Mouse (Mus musculus) layer of hippocampus, adult 11-12 months (tissue): Measurements from ENCODE around the gene Dusp3.

Experiments
- DNase-seq: peaks from one replicate; pipeline ENCODE4 v3.0.0; 2022; ENCODE audit warnings: low spot score

Dusp3 gene

DNA sequence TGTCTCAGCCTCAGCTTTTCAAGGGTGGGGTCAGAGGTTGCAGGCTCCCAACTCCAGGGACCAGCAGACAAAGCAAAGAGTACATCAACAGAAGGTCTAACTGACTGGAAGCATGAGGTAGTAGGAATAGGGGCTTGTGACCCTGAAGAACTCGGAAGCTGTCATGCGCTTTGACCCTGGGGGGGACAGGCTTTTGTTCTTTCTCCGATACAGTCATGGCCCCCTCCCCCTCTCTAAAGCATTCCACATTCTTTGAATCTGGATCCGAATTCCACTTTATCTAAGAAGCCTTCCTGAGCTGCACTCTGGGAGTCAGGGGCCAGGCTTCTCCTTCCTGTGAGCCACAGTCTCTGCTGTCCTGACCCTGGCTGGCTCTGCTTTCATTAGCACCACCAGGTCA lies 54.8 kb downstream of the Dusp3 start:
- no peak for DNase-seq

DNA sequence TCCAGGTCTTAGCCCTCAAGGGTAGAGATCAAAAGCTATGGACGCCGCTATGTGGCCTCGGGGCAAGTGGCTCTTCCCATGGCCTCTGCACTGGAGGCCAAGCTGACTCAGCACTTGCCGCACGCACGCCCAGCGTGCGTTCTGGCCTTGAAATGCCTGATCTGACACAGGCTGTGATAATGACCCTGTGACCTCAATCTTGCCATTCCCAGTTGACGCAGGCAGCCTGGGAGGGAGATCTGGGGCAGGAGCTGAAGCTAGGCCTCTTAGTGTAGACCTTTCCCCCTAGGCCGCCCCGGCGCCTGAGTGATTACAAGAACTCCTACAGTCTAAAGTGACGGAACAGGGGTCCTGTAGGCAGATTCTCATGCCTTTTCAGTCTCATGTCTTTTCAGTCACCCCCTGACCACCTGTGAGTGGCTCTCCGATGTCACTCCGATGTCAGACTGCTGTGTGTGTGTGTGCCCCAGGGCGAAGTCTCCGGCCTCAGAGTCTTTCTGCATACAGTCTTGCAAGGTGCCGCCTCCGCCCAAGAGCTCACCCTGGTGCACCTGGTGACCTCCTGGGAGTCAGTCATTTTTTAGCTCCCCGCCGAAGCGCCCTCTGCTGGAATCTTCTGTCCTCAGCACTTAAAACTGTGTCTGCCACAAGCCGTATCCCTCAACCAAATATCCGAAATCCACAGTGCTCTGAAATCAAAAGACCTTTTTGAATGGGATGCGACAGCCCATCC lies 58.6 kb downstream of the Dusp3 start:
- DNase-seq = no peak

- DNase-seq = no peak
Observed at GRCm38 (mm10) chr11:101926951-101927589, 59.7 kb downstream of the Dusp3 start.

- no peak for DNase-seq
Observed at GRCm38 (mm10) chr11:101925636-101926035, 61.2 kb downstream of the Dusp3 start.

DNA sequence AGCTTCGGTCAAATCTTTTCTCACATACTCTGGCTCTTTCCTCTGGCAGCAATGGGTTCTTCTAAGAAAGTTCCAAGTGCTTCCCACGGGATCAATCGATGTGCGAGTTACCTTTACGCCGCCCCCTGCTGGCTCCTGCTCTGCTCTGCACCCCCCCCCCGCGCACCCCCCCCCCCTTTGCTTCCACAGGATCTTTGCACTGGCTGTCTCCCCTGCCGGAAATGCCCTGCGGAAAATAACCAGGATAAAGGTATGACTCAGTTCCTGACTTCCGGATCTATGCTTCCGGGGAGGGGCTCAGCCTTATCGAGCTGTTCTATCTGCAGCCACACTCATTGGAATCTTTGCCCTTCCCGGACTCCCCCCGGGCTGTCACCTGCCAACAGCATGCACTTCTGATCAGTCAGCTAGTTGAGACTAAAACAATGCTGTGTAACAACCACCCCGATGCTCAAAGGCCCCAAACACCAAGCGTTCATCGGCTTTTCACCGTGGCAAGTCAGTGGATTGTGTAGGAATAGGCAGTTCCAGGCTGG lies 62.3 kb downstream of the Dusp3 start:
- no peak for DNase-seq

- no peak for DNase-seq
Observed at GRCm38 (mm10) chr11:101923988-101924387, 62.8 kb downstream of the Dusp3 start.

- DNase-seq = no peak
Observed at GRCm38 (mm10) chr11:101921361-101921952, 65.4 kb downstream of the Dusp3 start.
